Mouse (Mus musculus): Measurements from ENCODE around the gene Epdr1. TPM values are rescaled to one million over a fixed set of nuclear protein-coding genes. Genes with fewer than 3 reads are reported as not detected.
"Not testable (repeated sequence)": the region's sequence is repeated elsewhere in the genome, so short reads cannot be mapped to it uniquely, and the experiment has no call there.

Epdr1 gene
- polyA plus RNA-seq, 1 experiment, result 4.2 TPM

- WGBS, result 96% methylated on average over 1 of the region's 1 CpGs
Observed at GRCm38 (mm10) chr13:19612348-19612747, 7.4 kb downstream of the Epdr1 start.

GRCm38 (mm10) chr13:19608120-19608519 lies 11.6 kb downstream of the Epdr1 start:
- DNase-seq (ENCODE audit: low read depth, low spot score), result no peak

More at GRCm38 (mm10) chr13:19612348-19612747, 7.4 kb downstream of the Epdr1 start:
- DNase-seq (ENCODE audit: low read depth, low spot score), result no peak

GRCm38 (mm10) chr13:19604916-19605315 lies 14.8 kb downstream of the Epdr1 start:
- DNase-seq (ENCODE audit: low read depth, low spot score), result no peak

- WGBS, result 28% methylated on average over 1 of the region's 1 CpGs
- no peak for DNase-seq (ENCODE audit: low read depth, low spot score)
Observed at GRCm38 (mm10) chr13:19603719-19604118, 16.0 kb downstream of the Epdr1 start.

GRCm38 (mm10) chr13:19602531-19602930 lies 17.2 kb downstream of the Epdr1 start:
- WGBS, result 90% methylated on average over 1 of the region's 1 CpGs
- DNase-seq (ENCODE audit: low read depth, low spot score), result no peak

GRCm38 (mm10) chr13:19599242-19599641 lies 20.5 kb downstream of the Epdr1 start:
- DNase-seq (ENCODE audit: low read depth, low spot score), result no peak
- 79% methylated on average over 6 of the region's 6 CpGs for WGBS

GRCm38 (mm10) chr13:19595141-19595540 lies 24.6 kb downstream of the Epdr1 start:
- 94% methylated on average over 1 of the region's 1 CpGs for whole genome bisulfite sequencing
- DNase-seq (ENCODE audit: low read depth, low spot score), result no peak

GRCm38 (mm10) chr13:19590996-19591759 lies 28.5 kb downstream of the Epdr1 start:
- 81% methylated on average over 3 of the region's 3 CpGs for WGBS
- DNase-seq (ENCODE audit: low read depth, low spot score), result no peak

- no peak for DNase-seq (ENCODE audit: low read depth, low spot score)
- 78% methylated on average over 3 of the region's 3 CpGs for WGBS
Observed at GRCm38 (mm10) chr13:19575947-19576346, 43.8 kb downstream of the Epdr1 start.

- 76% methylated on average over 2 of the region's 2 CpGs for WGBS
- DNase-seq (ENCODE audit: low read depth, low spot score), result not testable (repeated sequence)
Observed at GRCm38 (mm10) chr13:19574723-19575122, 45.0 kb downstream of the Epdr1 start.

- DNase-seq (ENCODE audit: low read depth, low spot score), result not testable (repeated sequence)
Observed at GRCm38 (mm10) chr13:19570166-19570565, 49.6 kb downstream of the Epdr1 start.

- 77% methylated on average over 1 of the region's 1 CpGs for WGBS
- no peak for DNase-seq (ENCODE audit: low read depth, low spot score)
Observed at GRCm38 (mm10) chr13:19562510-19562909, 57.2 kb downstream of the Epdr1 start.

- 81% methylated on average over 4 of the region's 4 CpGs for WGBS
- DNase-seq (ENCODE audit: low read depth, low spot score), result no peak
Observed at GRCm38 (mm10) chr13:19555391-19555790, 64.3 kb downstream of the Epdr1 start.

Other genes starting within 250 kb of the Epdr1 start
- 29.7 and 37.7 TPM in 2 replicates for gene Stard3nl, start 224.1 kb downstream of the Epdr1 start, polyA plus RNA-seq (2012; rRNA removed)
- gene Sfrp4, start 3.2 kb upstream of the Epdr1 start, polyA plus RNA-seq (2012; rRNA removed), result 0.43 and 0.52 TPM in 2 replicates
- not detected in 2 replicates for gene Nme8, start 77.9 kb upstream of the Epdr1 start, polyA plus RNA-seq (2012; rRNA removed)
- 0.10 and 0.62 TPM in 2 replicates for gene Gpr141, start 204.3 kb upstream of the Epdr1 start, polyA plus RNA-seq (2012; rRNA removed)

Data from large intestine, adult 2 months (tissue).